Mouse (Mus musculus) heart, postnatal 0 days (tissue): ENCODE data around the gene Gm20708. TPM values are rescaled to one million over a fixed set of nuclear protein-coding genes. Genes with fewer than 3 reads are reported as not detected.

ENCODE experiments used
- ATAC-seq: fragments of 200-750 bp; cut with Nextera tagmentation; 2 replicates; pipeline ENCODE4 v1.8.0; 2017; ENCODE audit warnings: low read depth, moderate number of reproducible peaks, moderate library complexity; ENCODE audit not compliant: insufficient read depth
- DNase-seq: peaks from one replicate; pipeline ENCODE4 v3.0.0-alpha.2; 2016; ENCODE audit warnings: low spot score
- H3K27ac ChIP-seq: fragments of 300-500 bp; sonication (generic); 2 replicates; pipeline ENCODE4 v1.5.1; 2014; ENCODE audit warnings: low read depth, mild to moderate bottlenecking
- H3K27me3 ChIP-seq: fragments of 300-500 bp; sonication (generic); 2 replicates; pipeline ENCODE4 v1.6.1; 2014; ENCODE audit warnings: low read length, mixed read lengths; ENCODE audit not compliant: control insufficient read depth, insufficient read depth
- H3K36me3 ChIP-seq: fragments of 300-500 bp; sonication (generic); replicated peaks from 2 replicates; pipeline ENCODE4 v1.6.1; 2014; ENCODE audit warnings: low read length, mixed read lengths; ENCODE audit not compliant: control insufficient read depth, insufficient read depth
- H3K4me1 ChIP-seq: fragments of 300-500 bp; sonication (generic); 2 replicates; pipeline ENCODE4 v1.6.1; 2014; ENCODE audit warnings: antibody characterized with exemption; ENCODE audit not compliant: control insufficient read depth, insufficient read depth
- H3K4me2 ChIP-seq: fragments of 300-500 bp; sonication (generic); 2 replicates; pipeline ENCODE4 v1.6.1; 2014; ENCODE audit warnings: low read depth, mild to moderate bottlenecking, low read length, moderate library complexity
- H3K4me3 ChIP-seq: fragments of 300-500 bp; sonication (generic); 2 replicates; pipeline ENCODE4 v1.5.1; 2014; ENCODE audit warnings: low read depth, low read length
- H3K9ac ChIP-seq: fragments of 300-500 bp; sonication (generic); replicated peaks from 2 replicates; pipeline ENCODE4 v1.6.1; 2014; ENCODE audit warnings: low read depth, low read length, mixed read lengths
- H3K9me3 ChIP-seq: fragments of 300-500 bp; sonication (generic); replicated peaks from 2 replicates; pipeline ENCODE4 v1.6.1; 2016; ENCODE audit warnings: low read length; ENCODE audit not compliant: control insufficient read depth
- CTCF ChIP-seq: IDR thresholded peaks from 2 replicates; pipeline ENCODE4 v1.5.1; 2016; ENCODE audit warnings: antibody characterized with exemption, control low read depth, low read depth
- EP300 ChIP-seq: IDR thresholded peaks from 2 replicates; pipeline ENCODE4 v1.6.1; 2016; ENCODE audit warnings: antibody characterized with exemption, low read depth
- WGBS: fragments of 180-500 bp; shearing (Covaris S2); extraction: QIAGEN DNeasy Blood & Tissue Kit; methylation state at CpG from one replicate; pipeline ENCODE4 v1.1.7; 2014; 5-methylcytosine and 5-hydroxymethylcytosine counted together
- polyA plus RNA-seq: library from polyadenylated mRNA; unstranded; fragments of >200 nt; fragmentation: Nextera tagmentation; extraction: Ambion mirVana; gene quantifications from 2 replicates; pipeline ENCODE4 v1.2.1, GENCODE M21; 2015
- total RNA-seq: library from RNA; depleted of rRNA; stranded (reverse); fragments of >200 nt; gene quantifications from 2 replicates; pipeline ENCODE4 v1.2.3, GENCODE M21; 2014; ENCODE audit warnings: low replicate concordance

Gene Gm20708
- total and polyA plus RNA-seq, 2 experiments from 2014 or later, result 0.68 to 2.6 TPM

- TF ChIP-seq EP300 (no peak), CTCF (no peak)
- 94% methylated on average over 5 of the region's 5 CpGs for WGBS
- Histone ChIP-seq H3K27me3 (peaks cover 8% of the 10 kb centered on the region), H3K9ac (no peak overlapping the region), H3K9me3 (no peaks in the 10 kb centered on the region), H3K4me3 (no peak overlapping the region), H3K4me2 (no peak overlapping the region), H3K36me3 (peaks cover 43% of the 10 kb centered on the region), H3K4me1 (peaks cover 2% of the 10 kb centered on the region; the same call in 1 of the 2 replicates), H3K27ac (no peak overlapping the region)
- DNase-seq (no peak), ATAC-seq (no peak)
Observed at GRCm38 (mm10) chr11:117855360-117855759, 45.9 kb downstream of the Gm20708 start.

DNA sequence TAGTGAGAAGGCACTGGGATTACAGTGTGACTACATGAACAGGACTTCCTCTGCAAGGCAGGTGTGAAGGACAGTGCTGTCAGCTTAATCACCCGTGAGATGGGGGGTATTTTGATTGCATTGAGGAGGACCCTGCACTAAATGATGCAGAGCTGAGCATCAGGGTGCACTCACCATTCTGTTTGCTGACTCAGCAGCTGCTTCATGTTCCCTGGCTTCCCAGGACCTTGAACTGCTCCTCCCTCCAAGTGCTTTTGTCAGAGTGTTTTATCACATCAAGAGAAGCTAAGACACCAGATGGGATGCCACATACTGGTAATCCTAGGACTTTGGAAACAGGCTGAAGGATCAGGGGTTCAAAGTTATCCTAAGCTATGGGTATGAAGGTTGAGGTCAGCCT, 46.5 kb downstream of the Gm20708 start:
- H3K27ac ChIP-seq, result no peak overlapping the region
- no peak overlapping the region for H3K4me2 ChIP-seq
- DNase-seq, result no peak
- WGBS, result 80% methylated on average over 1 of the region's 1 CpGs
- no peak overlapping the region for H3K4me3 ChIP-seq
- H3K27me3 ChIP-seq, result peaks cover 14% of the 10 kb centered on the region
- ATAC-seq, result no peak
- peaks cover 43% of the 10 kb centered on the region for H3K36me3 ChIP-seq
- no peaks in the 10 kb centered on the region for H3K4me1 ChIP-seq
- H3K9me3 ChIP-seq, result no peaks in the 10 kb centered on the region
- TF ChIP-seq CTCF (no peak), EP300 (no peak)
- H3K9ac ChIP-seq, result no peak overlapping the region

DNA sequence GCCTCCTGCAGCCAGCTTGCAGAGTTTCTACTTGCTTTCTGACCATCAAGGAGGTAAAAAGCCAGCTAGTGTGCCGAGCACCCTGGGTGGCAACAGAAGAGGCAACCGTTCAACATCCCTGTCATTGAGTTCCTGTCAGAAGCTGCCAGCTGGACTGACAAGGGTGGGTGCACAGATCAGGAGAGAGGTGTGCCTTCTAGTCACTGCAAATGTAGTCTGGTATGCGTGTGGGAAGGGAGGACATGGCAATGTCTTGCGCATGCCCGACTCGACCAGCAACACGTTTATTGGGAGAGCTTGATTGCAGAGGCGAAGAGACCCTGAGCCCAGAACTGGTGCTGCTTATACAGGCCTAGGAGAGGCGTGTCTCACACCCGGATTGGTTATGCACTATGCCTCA, 48.0 kb downstream of the Gm20708 start:
- ATAC-seq (no peak), DNase-seq (no peak)
- Histone ChIP-seq H3K9me3 (no peaks in the 10 kb centered on the region), H3K4me1 (no peaks in the 10 kb centered on the region), H3K9ac (no peak overlapping the region), H3K27me3 (peaks cover 22% of the 10 kb centered on the region), H3K4me3 (no peak overlapping the region), H3K4me2 (no peak overlapping the region), H3K36me3 (peaks cover 43% of the 10 kb centered on the region), H3K27ac (no peak overlapping the region)
- 94% methylated on average over 10 of the region's 10 CpGs for WGBS
- no peak for TF ChIP-seq EP300
- TF ChIP-seq CTCF, result no peak

DNA sequence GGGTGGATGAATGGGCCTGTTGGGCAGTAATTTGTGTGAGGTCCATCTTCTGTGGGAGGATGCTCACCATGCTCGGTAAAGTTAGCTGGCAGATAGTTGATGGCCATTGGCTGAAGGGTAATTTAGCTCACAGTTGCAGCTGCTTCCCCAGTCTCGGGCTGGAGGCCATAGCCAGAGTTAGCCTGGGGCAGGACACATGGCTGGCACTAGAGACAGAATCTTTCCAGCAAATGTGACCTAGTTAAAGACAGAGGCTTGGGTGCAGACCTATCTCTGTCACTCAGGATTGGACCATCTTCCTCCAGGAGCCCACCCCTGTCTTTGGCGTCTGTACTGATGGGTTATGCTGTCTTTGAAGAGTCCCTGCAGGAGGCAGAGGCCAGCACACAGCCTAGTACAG, 48.9 kb downstream of the Gm20708 start:
- whole genome bisulfite sequencing, result 62% methylated on average over 3 of the region's 3 CpGs

GRCm38 (mm10) chr11:117860601-117861000, 51.1 kb downstream of the Gm20708 start, which contains the start of gene Tmem235:
Gene Tmem235 (plus strand): TSS chr11:117860752.
- Histone ChIP-seq H3K4me2 (no peak within 1 kb of the TSS), H3K9me3 (no peaks in the 10 kb centered on the region), H3K4me3 (no peak within 1 kb of the TSS; the same call in 1 of the 2 replicates), H3K27ac (no peak within 1 kb of the TSS), H3K9ac (no peak within 1 kb of the TSS), H3K4me1 (no peaks in the 10 kb centered on the region), H3K36me3 (peaks cover 21% of the 10 kb centered on the region), H3K27me3 (peaks cover 27% of the 10 kb centered on the region)
- DNase-seq, result no peak
- ATAC-seq, result no peak
- 4% methylated on average over 23 of the region's 23 CpGs for WGBS
- TF ChIP-seq EP300 (no peak), CTCF (no peak)

More for the DNA sequence above, 48.9 kb downstream of the Gm20708 start:
- no peaks in the 10 kb centered on the region for H3K4me1 ChIP-seq
- DNase-seq, result no peak
- no peak overlapping the region for H3K9ac ChIP-seq
- no peak overlapping the region for H3K4me2 ChIP-seq
- TF ChIP-seq CTCF, result no peak
- TF ChIP-seq EP300, result no peak
- H3K27ac ChIP-seq, result no peak overlapping the region
- no peak for ATAC-seq
- no peak overlapping the region for H3K4me3 ChIP-seq
- no peaks in the 10 kb centered on the region for H3K9me3 ChIP-seq
- peaks cover 35% of the 10 kb centered on the region for H3K36me3 ChIP-seq
- peaks cover 27% of the 10 kb centered on the region for H3K27me3 ChIP-seq

DNA sequence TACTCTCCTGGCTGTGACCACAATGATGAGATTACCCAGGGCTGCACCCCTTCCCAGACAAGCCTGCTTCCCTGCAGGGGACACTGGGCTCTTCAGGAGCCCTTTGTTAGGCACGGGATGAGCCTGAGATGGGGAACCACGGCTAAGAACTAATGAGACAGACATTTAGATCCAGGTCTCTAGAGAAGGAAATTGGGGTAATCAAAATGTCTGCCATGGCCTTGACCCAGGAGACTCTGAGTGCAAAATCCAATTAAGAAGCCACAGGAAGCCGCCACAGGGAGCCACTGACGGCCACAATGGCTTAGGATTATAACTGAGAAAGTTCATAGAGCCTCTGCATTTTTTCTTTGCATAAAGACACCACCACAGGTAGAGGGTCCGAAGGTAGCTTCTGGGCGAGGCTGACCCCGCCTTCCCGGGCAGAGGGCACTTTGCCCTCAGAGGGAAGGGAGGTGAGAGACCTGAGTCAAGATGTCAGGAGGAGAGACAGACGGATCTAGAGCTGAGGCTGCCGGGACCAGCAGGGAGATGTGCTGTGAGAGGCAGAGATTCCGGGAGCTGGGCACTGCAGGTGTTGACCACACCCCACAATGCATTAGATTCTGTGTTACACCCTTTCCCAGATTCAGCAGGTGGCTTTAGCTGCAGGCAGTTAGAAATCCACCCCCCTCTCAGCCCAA, 53.8 kb downstream of the Gm20708 start:
- H3K36me3 ChIP-seq, result 0 out of 2 replicates have a peak, but pooled peaks cover 2% of the 10 kb centered on the region
- peaks cover 27% of the 10 kb centered on the region for H3K27me3 ChIP-seq
- TF ChIP-seq CTCF (no peak), EP300 (no peak)
- H3K4me3 ChIP-seq, result no peak overlapping the region
- no peak overlapping the region for H3K9ac ChIP-seq
- no peak for DNase-seq
- no peak for ATAC-seq
- H3K4me2 ChIP-seq, result no peak overlapping the region
- no peaks in the 10 kb centered on the region for H3K9me3 ChIP-seq
- H3K27ac ChIP-seq, result no peak overlapping the region
- 53% methylated on average over 11 of the region's 11 CpGs for WGBS
- no peaks in the 10 kb centered on the region for H3K4me1 ChIP-seq
